Mouse (Mus musculus) heart, embryonic 16.5 days (tissue): ENCODE measurements around the gene Cdkn2d. TPM values are rescaled to one million over a fixed set of nuclear protein-coding genes. Genes with fewer than 3 reads are reported as not detected.

Experiments
- ATAC-seq: fragments of 200-750 bp; cut with Nextera tagmentation; replicated peaks from 2 replicates; pipeline ENCODE4 v1.8.0; 2017; ENCODE audit warnings: moderate number of reproducible peaks; ENCODE audit not compliant: insufficient read depth, low FRiP score; ENCODE audit errors: extremely low read depth
- H3K27ac ChIP-seq: fragments of 300-500 bp; sonication (generic); 2 replicates; pipeline ENCODE4 v1.5.1; 2014; ENCODE audit warnings: mild to moderate bottlenecking, low read length, control low read depth, moderate library complexity
- H3K27me3 ChIP-seq: fragments of 300-500 bp; sonication (generic); 2 replicates; pipeline ENCODE4 v1.6.1; 2014; ENCODE audit warnings: low read length, mixed read lengths; ENCODE audit not compliant: control insufficient read depth, insufficient read depth
- H3K36me3 ChIP-seq: fragments of 300-500 bp; sonication (generic); 2 replicates; pipeline ENCODE4 v1.6.1; 2014; ENCODE audit not compliant: control insufficient read depth, insufficient read depth
- H3K4me1 ChIP-seq: fragments of 300-500 bp; sonication (generic); 2 replicates; pipeline ENCODE4 v1.6.1; 2014; ENCODE audit warnings: low read length, mixed read lengths; ENCODE audit not compliant: control insufficient read depth, insufficient read depth
- H3K4me2 ChIP-seq: fragments of 300-500 bp; sonication (generic); 2 replicates; pipeline ENCODE4 v1.6.1; 2014; ENCODE audit warnings: low read depth, mild to moderate bottlenecking, control low read depth, low read length
- H3K4me3 ChIP-seq: fragments of 300-500 bp; sonication (generic); 2 replicates; pipeline ENCODE4 v1.5.1; 2014; ENCODE audit warnings: mild to moderate bottlenecking, control low read depth, low read length
- H3K9ac ChIP-seq: fragments of 300-500 bp; sonication (generic); 2 replicates; pipeline ENCODE4 v1.6.1; 2014; ENCODE audit warnings: low read length, control low read depth
- H3K9me3 ChIP-seq: fragments of 300-500 bp; sonication (generic); replicated peaks from 2 replicates; pipeline ENCODE4 v1.6.1; 2016; ENCODE audit warnings: low read length; ENCODE audit not compliant: control insufficient read depth
- WGBS: fragments of 180-500 bp; shearing (Covaris S2); extraction: QIAGEN DNeasy Blood & Tissue Kit; methylation state at CpG from one replicate; pipeline ENCODE4 v1.1.7; 2014; 5-methylcytosine and 5-hydroxymethylcytosine counted together
- polyA plus RNA-seq: library from polyadenylated mRNA; unstranded; fragments of >200 nt; fragmentation: Nextera tagmentation; extraction: Ambion mirVana; gene quantifications from 2 replicates; pipeline ENCODE4 v1.2.1, GENCODE M21; 2015

Gene Cdkn2d
- polyA plus RNA-seq, 1 experiment from 2014 or later, result 105 TPM

DNA sequence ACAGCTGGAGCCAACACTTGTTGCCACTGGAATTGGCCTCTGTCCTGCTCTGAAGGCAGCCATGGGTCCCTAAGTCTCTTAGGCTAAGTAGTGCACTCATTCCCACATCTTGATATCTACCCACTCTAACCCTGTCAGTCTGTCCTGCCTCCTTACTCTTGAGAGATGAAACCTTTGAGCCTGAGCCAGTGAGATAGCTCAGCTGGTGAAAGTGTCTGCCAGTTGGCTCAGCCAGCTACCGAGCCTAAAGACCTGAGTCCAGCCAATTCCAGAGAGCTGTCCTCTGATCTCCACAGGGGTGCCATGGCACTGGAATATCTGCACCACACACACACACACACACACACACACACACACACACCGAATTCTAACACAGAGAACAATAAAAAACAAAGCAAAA lies 40.7 kb downstream of the Cdkn2d start:
- WGBS, result 37% methylated on average over 2 of the region's 2 CpGs

DNA sequence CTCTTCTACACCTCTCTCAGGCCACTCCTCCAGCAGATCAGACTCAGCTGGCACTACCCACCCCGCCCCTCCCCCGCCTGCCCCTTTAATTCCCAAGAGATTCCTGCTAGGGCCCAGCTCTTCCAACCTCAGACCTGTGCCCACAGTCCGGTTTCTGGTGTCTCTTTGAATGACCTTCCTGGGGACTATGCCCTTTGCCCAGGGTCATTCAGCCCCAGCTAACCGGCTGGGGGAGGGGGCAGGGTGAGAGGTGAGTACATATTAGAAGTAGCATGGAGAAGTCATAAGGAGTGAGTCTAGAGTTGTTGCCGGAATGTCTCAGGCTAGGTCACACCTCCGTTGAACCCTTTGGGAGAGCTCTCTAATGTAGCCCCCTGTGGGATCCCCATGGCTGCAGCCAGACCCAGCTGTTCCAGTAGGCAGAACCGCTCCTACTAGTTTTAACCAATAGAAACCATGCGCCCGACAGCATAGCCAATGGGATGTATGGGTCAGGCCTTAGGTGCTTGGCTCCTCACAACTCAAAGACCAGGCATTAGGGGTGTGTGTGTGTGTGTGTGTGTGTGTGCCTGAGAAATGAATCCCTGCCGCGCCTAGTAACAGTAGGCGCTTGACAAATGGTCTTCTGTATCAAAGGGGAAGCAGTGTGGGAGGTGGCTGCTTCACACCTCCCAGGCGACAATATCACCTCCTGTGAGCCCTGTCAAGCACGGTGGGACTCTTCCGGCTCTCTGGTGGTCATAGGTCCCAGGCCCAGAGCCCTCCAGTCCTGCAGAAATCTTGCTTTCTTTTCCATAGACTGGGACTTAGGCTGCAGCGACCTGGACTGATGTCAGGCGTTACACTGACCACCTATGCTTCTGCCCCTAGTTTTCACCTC lies 41.3 kb downstream of the Cdkn2d start:
- Histone ChIP-seq H3K4me1 (peaks cover 8% of the 10 kb centered on the region; the same call in 1 of the 2 replicates), H3K9ac (no peak overlapping the region), H3K4me2 (no peak overlapping the region), H3K36me3 (no peaks in the 10 kb centered on the region), H3K27ac (no peak overlapping the region), H3K9me3 (no peaks in the 10 kb centered on the region), H3K4me3 (no peak overlapping the region), H3K27me3 (peaks cover 65% of the 10 kb centered on the region)
- 26% methylated on average over 17 of the region's 17 CpGs for WGBS
- ATAC-seq, result no peak

More for the DNA sequence above, 40.7 kb downstream of the Cdkn2d start:
- H3K4me1 ChIP-seq, result peaks cover 6% of the 10 kb centered on the region; the same call in 1 of the 2 replicates
- no peaks in the 10 kb centered on the region for H3K36me3 ChIP-seq
- no peak overlapping the region for H3K4me2 ChIP-seq
- ATAC-seq, result no peak
- no peak overlapping the region for H3K4me3 ChIP-seq
- H3K9me3 ChIP-seq, result no peaks in the 10 kb centered on the region
- H3K27ac ChIP-seq, result no peak overlapping the region
- no peak overlapping the region for H3K9ac ChIP-seq
- peaks cover 58% of the 10 kb centered on the region for H3K27me3 ChIP-seq

DNA sequence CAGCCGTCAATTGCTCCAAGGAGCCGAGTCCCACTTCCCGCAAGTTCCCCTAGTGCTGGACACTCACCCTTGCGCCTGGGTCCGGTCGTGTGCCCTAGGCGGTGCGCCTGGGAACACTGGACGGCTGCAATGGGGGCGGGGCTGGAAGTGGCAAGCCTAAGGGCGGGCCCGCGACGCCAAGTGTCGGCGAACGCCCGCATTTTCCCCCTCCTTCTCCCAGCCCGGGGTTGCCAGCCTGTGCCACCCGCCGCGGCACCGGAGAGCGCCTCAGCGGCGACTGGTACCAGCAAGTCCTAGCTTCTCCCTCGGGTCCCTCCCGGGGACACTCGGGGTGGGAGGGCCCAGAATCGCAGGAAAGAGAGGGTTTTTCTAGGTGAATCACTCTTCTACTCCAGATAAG lies 42.9 kb downstream of the Cdkn2d start, which contains the start of gene S1pr5:
S1pr5 (minus strand) TSS at position 118 of the 400 bp plus-strand sequence.
- H3K9ac ChIP-seq, result peak within 1 kb of the TSS; percentile 59
- no peak for ATAC-seq

DNA sequence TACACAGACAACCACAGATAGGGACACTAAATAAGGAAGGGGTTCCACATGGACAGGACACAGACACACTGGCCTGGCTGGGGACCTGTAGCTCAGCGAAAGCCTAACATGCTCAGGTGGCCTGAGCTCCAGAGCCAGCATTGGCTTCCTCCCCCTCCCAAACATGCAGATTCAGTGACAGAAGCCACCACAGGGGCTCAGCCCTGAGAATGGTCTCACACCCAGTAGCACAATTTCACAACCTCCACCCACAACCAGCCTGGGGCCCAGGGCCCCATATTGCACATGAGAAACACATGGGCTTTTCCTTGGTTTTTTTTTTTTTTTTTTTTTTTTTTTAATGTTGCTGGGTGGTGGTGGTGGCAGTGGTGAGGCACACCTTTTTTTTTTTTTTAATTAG lies 44.9 kb downstream of the Cdkn2d start:
- no peak overlapping the region for H3K27ac ChIP-seq
- 0 out of 2 replicates have a peak, but pooled peaks cover 2% of the 10 kb centered on the region for H3K9me3 ChIP-seq
- H3K9ac ChIP-seq, result no peak overlapping the region
- H3K4me1 ChIP-seq, result peaks cover 18% of the 10 kb centered on the region; the same call in 1 of the 2 replicates
- H3K27me3 ChIP-seq, result peaks cover 82% of the 10 kb centered on the region
- ATAC-seq, result no peak
- H3K4me3 ChIP-seq, result no peak overlapping the region
- H3K36me3 ChIP-seq, result no peaks in the 10 kb centered on the region
- WGBS, result 94% methylated on average over 1 of the region's 1 CpGs
- no peak overlapping the region for H3K4me2 ChIP-seq

More for the DNA sequence above, 42.9 kb downstream of the Cdkn2d start, which contains the start of gene S1pr5:
- Histone ChIP-seq H3K36me3 (no peaks in the 10 kb centered on the region), H3K27me3 (peaks cover 80% of the 10 kb centered on the region), H3K27ac (no peak within 1 kb of the TSS), H3K4me3 (peak within 1 kb of the TSS; percentile 47), H3K9me3 (no peaks in the 10 kb centered on the region), H3K4me2 (peak within 1 kb of the TSS; percentile 65), H3K4me1 (peaks cover 18% of the 10 kb centered on the region; the same call in 1 of the 2 replicates)
- WGBS, result 4% methylated on average over 30 of the region's 30 CpGs

DNA sequence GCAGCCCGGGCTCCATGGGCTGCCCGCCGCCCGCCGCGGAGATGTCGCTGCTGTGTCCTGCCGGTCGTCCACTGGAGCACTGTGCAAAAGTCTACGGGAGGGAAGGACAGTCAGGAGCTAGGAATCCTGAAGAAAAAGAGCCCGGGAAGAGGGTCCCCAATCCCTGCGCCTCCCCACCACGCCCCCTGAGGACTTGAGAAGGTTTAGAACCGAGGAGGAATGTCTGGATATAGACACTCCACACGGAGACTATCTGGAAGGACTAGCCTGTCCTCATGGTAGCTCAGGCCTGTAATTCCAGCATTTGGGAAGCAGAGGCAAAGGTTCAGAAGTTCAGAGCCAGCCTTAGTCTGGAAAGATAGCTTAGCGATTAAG lies 46.1 kb downstream of the Cdkn2d start:
- Histone ChIP-seq H3K27ac (no peak overlapping the region), H3K36me3 (no peaks in the 10 kb centered on the region), H3K4me2 (peak overlapping the region; percentile 92), H3K9ac (peak overlapping the region; percentile 63), H3K9me3 (0 out of 2 replicates have a peak, but pooled peaks cover 2% of the 10 kb centered on the region), H3K4me3 (peak overlapping the region; percentile 60), H3K27me3 (peaks cover 70% of the 10 kb centered on the region), H3K4me1 (peaks cover 18% of the 10 kb centered on the region; the same call in 1 of the 2 replicates)
- 2% methylated on average over 16 of the region's 16 CpGs for WGBS
- ATAC-seq, result no peak

DNA sequence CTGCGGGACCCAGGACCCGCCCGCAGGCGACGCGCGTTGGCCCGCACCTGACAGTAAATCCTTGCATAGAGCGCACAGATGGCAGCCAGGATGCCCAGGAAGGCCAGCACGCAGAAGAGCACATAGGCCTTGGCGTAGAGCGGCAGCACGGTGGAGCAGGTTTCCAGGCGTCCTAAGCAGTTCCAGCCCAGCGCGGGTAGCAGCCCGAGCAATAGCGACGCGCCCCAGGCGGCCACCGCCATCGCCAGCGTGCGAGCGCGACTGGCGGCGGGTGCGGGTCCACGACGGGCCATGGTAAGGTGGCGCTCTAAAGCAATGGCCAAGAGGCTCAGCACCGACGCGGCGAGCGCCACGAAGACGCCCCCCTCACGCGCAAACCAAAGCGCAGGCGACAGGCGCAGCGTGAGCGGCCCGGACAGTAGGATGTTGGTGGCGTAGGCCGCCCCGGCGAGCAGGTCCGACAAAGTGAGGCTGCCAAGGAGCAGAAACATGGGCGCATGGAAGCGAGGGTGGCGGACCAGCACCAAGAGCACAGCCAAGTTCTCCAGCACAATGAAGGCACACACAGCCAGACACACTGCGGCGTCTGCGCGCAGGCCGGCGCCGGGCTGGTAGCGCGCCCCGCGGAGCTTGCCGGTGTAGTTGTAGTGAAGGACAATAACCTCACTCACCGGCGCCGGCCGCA lies 46.6 kb downstream of the Cdkn2d start:
- Histone ChIP-seq H3K9ac (peak overlapping the region; percentile 63), H3K36me3 (no peaks in the 10 kb centered on the region), H3K9me3 (0 out of 2 replicates have a peak, but pooled peaks cover 2% of the 10 kb centered on the region), H3K27ac (no peak overlapping the region), H3K27me3 (peaks cover 65% of the 10 kb centered on the region), H3K4me2 (peak overlapping the region; percentile 92), H3K4me1 (peaks cover 20% of the 10 kb centered on the region), H3K4me3 (peak overlapping the region; percentile 60)
- under 1% methylated on average over 72 of the region's 72 CpGs for WGBS
- peak; percentile 17; the same call in 1 of the 2 replicates for ATAC-seq

DNA sequence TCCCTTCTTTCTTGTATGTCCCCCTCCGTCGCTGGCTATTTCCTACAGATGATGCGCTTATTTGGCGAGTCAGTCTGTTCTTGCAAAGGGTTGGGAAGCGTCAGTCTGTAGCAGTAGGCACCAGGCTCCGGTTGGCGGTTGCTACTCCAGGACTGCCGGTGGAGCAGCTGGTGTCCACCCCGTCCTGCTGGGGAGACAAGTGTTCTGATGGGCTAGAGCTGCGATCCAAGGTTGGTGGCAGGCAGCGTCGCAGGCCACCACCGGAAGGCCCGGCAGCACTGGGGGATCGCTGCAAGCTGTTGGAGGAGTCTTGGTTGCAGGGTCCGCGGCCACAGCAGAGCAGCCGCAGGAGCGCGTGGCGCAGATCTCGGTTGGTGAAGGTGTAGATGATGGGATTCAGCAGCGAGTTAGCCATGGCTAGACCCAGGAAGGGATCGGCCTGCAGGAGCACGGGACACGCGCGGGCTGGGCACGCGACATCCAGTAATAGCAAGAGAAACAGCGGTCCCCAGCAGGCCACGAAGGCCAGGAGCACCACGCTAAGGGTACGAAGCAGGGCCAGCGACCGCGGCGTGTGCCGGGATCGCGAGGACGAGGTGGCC lies 47.3 kb downstream of the Cdkn2d start:
- peak overlapping the region; percentile 60 for H3K4me3 ChIP-seq
- no peaks in the 10 kb centered on the region for H3K36me3 ChIP-seq
- 6% methylated on average over 42 of the region's 42 CpGs for WGBS
- peak overlapping the region; percentile 63 for H3K9ac ChIP-seq
- H3K4me1 ChIP-seq, result peaks cover 22% of the 10 kb centered on the region
- ATAC-seq, result no peak
- H3K9me3 ChIP-seq, result 0 out of 2 replicates have a peak, but pooled peaks cover 2% of the 10 kb centered on the region
- peak overlapping the region; percentile 92 for H3K4me2 ChIP-seq
- H3K27ac ChIP-seq, result no peak overlapping the region
- H3K27me3 ChIP-seq, result peaks cover 59% of the 10 kb centered on the region

DNA sequence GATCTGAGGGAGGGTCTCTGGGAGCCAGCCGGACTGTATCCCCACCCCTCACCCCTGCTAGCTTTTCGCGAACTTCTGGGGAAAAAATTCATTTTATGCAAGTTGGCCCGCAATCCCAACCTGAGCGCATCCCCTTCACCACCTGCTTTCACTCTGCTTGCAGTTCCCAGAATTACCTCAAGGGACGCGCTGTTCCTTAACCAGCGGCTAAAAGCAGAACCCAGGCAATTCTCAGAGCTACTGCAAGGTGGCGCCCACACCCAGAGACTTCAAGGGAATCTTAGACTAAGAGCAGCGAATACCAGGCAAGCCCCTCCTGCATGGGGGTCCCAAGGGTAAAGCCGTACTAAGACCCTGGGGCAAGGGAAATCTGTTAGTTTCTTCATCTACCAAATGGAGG lies 49.9 kb downstream of the Cdkn2d start:
- H3K27ac ChIP-seq, result no peak overlapping the region
- H3K4me1 ChIP-seq, result peaks cover 28% of the 10 kb centered on the region
- H3K4me2 ChIP-seq, result no peak overlapping the region
- H3K27me3 ChIP-seq, result peaks cover 39% of the 10 kb centered on the region
- WGBS, result 7% methylated on average over 11 of the region's 11 CpGs
- 0 out of 2 replicates have a peak, but pooled peaks cover 2% of the 10 kb centered on the region for H3K9me3 ChIP-seq
- no peak overlapping the region for H3K9ac ChIP-seq
- peaks cover 5% of the 10 kb centered on the region; the same call in 1 of the 2 replicates for H3K36me3 ChIP-seq
- H3K4me3 ChIP-seq, result no peak overlapping the region
- ATAC-seq, result no peak
